Comparison of ENCODE assay signal across 8 mouse cellular contexts in the genomic region with DNA sequence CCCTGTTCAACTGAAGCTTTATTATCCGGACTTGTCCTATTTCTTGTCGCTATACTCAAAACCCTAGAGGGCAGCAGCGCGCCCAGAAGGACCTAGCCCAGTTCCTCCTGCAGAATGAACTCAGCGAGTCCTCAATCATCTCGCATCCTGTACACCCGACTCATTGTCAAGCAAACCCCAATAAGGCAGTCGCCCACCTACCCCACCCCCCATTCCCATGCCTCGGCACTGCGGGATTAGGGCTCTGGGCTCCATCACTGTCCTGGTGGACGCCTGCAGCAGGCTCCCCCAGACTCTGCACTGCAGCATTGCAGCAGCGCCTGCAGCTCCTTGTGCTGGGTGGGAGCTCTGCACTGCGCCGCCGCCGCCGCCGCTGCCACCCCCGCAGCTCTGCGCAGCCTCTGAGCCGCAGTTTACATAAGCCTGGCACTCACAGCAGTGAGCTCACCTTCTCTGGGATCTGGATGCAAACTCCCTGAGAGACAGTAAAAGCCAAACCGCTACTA. TPM values are rescaled to one million over a fixed set of nuclear protein-coding genes. Genes with fewer than 3 reads are reported as not detected.
A peak's percentile ranks its signal among the peaks of the same experiment; 100 is the strongest.
DNase-seq lines count a peak whose midpoint lies in the region; ATAC-seq and TF ChIP-seq lines count a peak whose summit lies in the region.

No protein-coding gene starts in this region.

- no peaks in the 10 kb centered on the region for H3K27me3 ChIP-seq in intestine, embryonic 16.5 days (replicated peaks; ENCODE audit: control insufficient read depth, insufficient read depth, low read length)
- H3K27me3 ChIP-seq in midbrain, embryonic 10.5 days (ENCODE audit: low read depth, poor library complexity, severe bottlenecking): peaks cover 21% of the 10 kb centered on the region
- no peaks in the 10 kb centered on the region for H3K27me3 ChIP-seq in small intestine, adult 2 months (ENCODE audit: control insufficient read depth, insufficient read depth, low read length)

- peak; percentile 55 to 62 for DNase-seq in adrenal gland, adult 18-20 months (ENCODE audit: low spot score in 2 of 2)
- peak; percentile 85 for DNase-seq in embryo, embryonic 10.5 days (ENCODE audit: low spot score)
- DNase-seq in gastrocnemius, postnatal 4 days (ENCODE audit: low spot score in 2 of 2): peak; percentile 35 to 72
- DNase-seq in left cerebral cortex, postnatal 25 days (ENCODE audit: low spot score in 2 of 2): peak; percentile 87 to 94
- DNase-seq in midbrain, embryonic 10.5 days (ENCODE audit: low spot score): peak; percentile 80

- TF ChIP-seq CTCF in small intestine, adult 2 months (IDR thresholded peaks at IDR 0.05; ENCODE audit: extremely low read depth, insufficient read length, insufficient replicate concordance, low read depth, low read length): peak; percentile 70; the same call in 1 of the 2 replicates

- TF ChIP-seq POLR2A in small intestine, adult 2 months (IDR thresholded peaks at IDR 0.05; ENCODE audit: low read depth, low read length): no peak

- H3K9ac ChIP-seq in intestine, embryonic 16.5 days (ENCODE audit: low read depth, low read length): peak overlapping the region; percentile 73

- H3K4me1 ChIP-seq in intestine, embryonic 16.5 days (ENCODE audit: control insufficient read depth, insufficient read depth, low read length): peaks cover 21% of the 10 kb centered on the region
- H3K4me1 ChIP-seq in midbrain, embryonic 10.5 days: peaks cover 22% of the 10 kb centered on the region
- peaks cover 17% of the 10 kb centered on the region for H3K4me1 ChIP-seq in small intestine, adult 2 months (ENCODE audit: control insufficient read depth, insufficient read depth, insufficient read length, low read length)

- peak; percentile 91 for ATAC-seq in intestine, embryonic 16.5 days
- no peak for ATAC-seq in erythroid progenitor cell, adult 5-6 weeks (replicated peaks; ENCODE audit: low FRiP score, poor library complexity, severe bottlenecking)

- no peaks in the 10 kb centered on the region for H3K9me3 ChIP-seq in intestine, embryonic 16.5 days (ENCODE audit: control insufficient read depth, low read length)
- no peaks in the 10 kb centered on the region for H3K9me3 ChIP-seq in midbrain, embryonic 10.5 days (replicated peaks)

- no peaks in the 10 kb centered on the region for H3K36me3 ChIP-seq in intestine, embryonic 16.5 days (ENCODE audit: control insufficient read depth, insufficient read depth, low read length)
- H3K36me3 ChIP-seq in midbrain, embryonic 10.5 days: no peaks in the 10 kb centered on the region
- H3K36me3 ChIP-seq in small intestine, adult 2 months (ENCODE audit: control insufficient read depth, insufficient read depth, low read length): no peaks in the 10 kb centered on the region

- peak overlapping the region; percentile 91 for H3K4me2 ChIP-seq in intestine, embryonic 16.5 days (ENCODE audit: low read depth, low read length)

- intact Hi-C loops in left cerebral cortex, postnatal 25 days (cut with DNase I): loop anchor here (2.0 to 10.0 kb wide), 8 partner anchors 28 to 438 kb away; no protein-coding TSS in a partner anchor

- peak overlapping the region; percentile 55 for H3K27ac ChIP-seq in intestine, embryonic 16.5 days (ENCODE audit: low read length)
- peak overlapping the region; percentile 85 for H3K27ac ChIP-seq in midbrain, embryonic 10.5 days (replicated peaks)
- H3K27ac ChIP-seq in small intestine, adult 2 months (ENCODE audit: insufficient read depth, low read depth, low read length): peak overlapping the region; percentile 55

- WGBS in intestine, embryonic 16.5 days: under 1% methylated on average over 22 of the region's 22 CpGs
- under 1% methylated on average over 22 of the region's 22 CpGs for WGBS in midbrain, embryonic 10.5 days
- under 1% methylated on average over 22 of the region's 22 CpGs for WGBS in small intestine, adult 2 months

- peak overlapping the region; percentile 60 for H3K4me3 ChIP-seq in intestine, embryonic 16.5 days (ENCODE audit: low read length)
- H3K4me3 ChIP-seq in midbrain, embryonic 10.5 days: peak overlapping the region; percentile 64
- peak overlapping the region; percentile 80 for H3K4me3 ChIP-seq in small intestine, adult 2 months (ENCODE audit: low read depth, low read length)

RNA-seq across cellular contexts. Expression of a gene that starts 36.4 kb away (rescaled TPM):
- total RNA-seq in adrenal gland, adult 18-20 months (2021): not detected
- total RNA-seq in gastrocnemius, postnatal 4 days (2021): not detected
- 0.46 and 1.1 TPM in 2 replicates for polyA plus RNA-seq in intestine, embryonic 16.5 days (2015; fragmentation: Nextera tagmentation; extraction: Ambion mirVana)
- not detected for total RNA-seq in left cerebral cortex, postnatal 25 days (2021)
- polyA plus RNA-seq in midbrain, embryonic 10.5 days (2016; fragmentation: Nextera tagmentation; extraction: Ambion mirVana): not detected in 2 replicates
- polyA plus RNA-seq in small intestine, adult 2 months (2012; rRNA removed): 1.2 TPM in 1 of 2 replicates, not detected in the other
- total RNA-seq in erythroid progenitor cell, adult 5-6 weeks (2015; ENCODE audit: low replicate concordance): not detected in 2 replicates
- total RNA-seq in erythroid progenitor cell, adult 5-6 weeks (2017; ENCODE audit: low replicate concordance): 1.0 TPM in 1 of 2 replicates, not detected in the other
